Mouse (Mus musculus): ENCODE results near the gene Tmigd3. TPM values are rescaled to one million over a fixed set of nuclear protein-coding genes. Genes with fewer than 3 reads are reported as not detected.
"Not testable (repeated sequence)": the region's sequence is repeated elsewhere in the genome, so short reads cannot be mapped to it uniquely, and the experiment has no call there.

Gene Tmigd3
- polyA plus RNA-seq, 1 experiment: 1.1 TPM

GRCm38 (mm10) chr3:105907956-105908655 lies 37.4 kb downstream of the Tmigd3 start:
- TF ChIP-seq CTCF (IDR thresholded peaks at IDR 0.05; ENCODE audit: extremely low read depth, insufficient read depth, insufficient read length, insufficient replicate concordance): no peak
- TF ChIP-seq POLR2A (IDR thresholded peaks at IDR 0.05; ENCODE audit: low read depth, low read length): no peak
- peaks cover 11% of the 10 kb centered on the region for H3K4me1 ChIP-seq (ENCODE audit: control insufficient read depth, insufficient read depth, insufficient read length)

GRCm38 (mm10) chr3:105908976-105909375 lies 38.3 kb downstream of the Tmigd3 start:
- peaks cover 11% of the 10 kb centered on the region for H3K4me1 ChIP-seq (ENCODE audit: control insufficient read depth, insufficient read depth, insufficient read length)
- no peak overlapping the region for H3K27ac ChIP-seq (ENCODE audit: insufficient read depth, low read length)
- WGBS: 77% methylated on average over 4 of the region's 4 CpGs
- H3K36me3 ChIP-seq (ENCODE audit: control insufficient read depth, insufficient read depth, low read length): no peaks in the 10 kb centered on the region
- no peak overlapping the region for H3K4me3 ChIP-seq (ENCODE audit: extremely low read depth, insufficient read depth, insufficient read length)
- no peak for TF ChIP-seq POLR2A (IDR thresholded peaks at IDR 0.05; ENCODE audit: low read depth, low read length)
- TF ChIP-seq CTCF (IDR thresholded peaks at IDR 0.05; ENCODE audit: extremely low read depth, insufficient read depth, insufficient read length, insufficient replicate concordance): no peak
- no peak for DNase-seq (ENCODE audit: low read depth in 1 of 2, low spot score in 2 of 2)
- no peaks in the 10 kb centered on the region for H3K27me3 ChIP-seq (ENCODE audit: control insufficient read depth, insufficient read depth, low read length)

More at GRCm38 (mm10) chr3:105907956-105908655, 37.4 kb downstream of the Tmigd3 start:
- Histone ChIP-seq H3K36me3 (ENCODE audit: control insufficient read depth, insufficient read depth, low read length) (no peaks in the 10 kb centered on the region), H3K27ac (ENCODE audit: insufficient read depth, low read length) (no peak overlapping the region), H3K4me3 (ENCODE audit: extremely low read depth, insufficient read depth, insufficient read length) (no peak overlapping the region), H3K27me3 (ENCODE audit: control insufficient read depth, insufficient read depth, low read length) (no peaks in the 10 kb centered on the region)
- WGBS: 81% methylated on average over 9 of the region's 9 CpGs
- no peak for DNase-seq (ENCODE audit: low read depth in 1 of 2, low spot score in 2 of 2)

- peak overlapping the region; percentile 19; the same call in 1 of the 2 replicates for H3K4me3 ChIP-seq (ENCODE audit: extremely low read depth, insufficient read depth, insufficient read length)
- H3K4me1 ChIP-seq (ENCODE audit: control insufficient read depth, insufficient read depth, insufficient read length): peaks cover 11% of the 10 kb centered on the region
- peak in 1 of 2 experiments; percentile 56 for DNase-seq (ENCODE audit: low read depth in 1 of 2, low spot score in 2 of 2)
Measured at GRCm38 (mm10) chr3:105910519-105911190, 40.0 kb downstream of the Tmigd3 start.

GRCm38 (mm10) chr3:105912097-105912880 lies 41.6 kb downstream of the Tmigd3 start:
- H3K4me1 ChIP-seq (ENCODE audit: control insufficient read depth, insufficient read depth, insufficient read length): peaks cover 11% of the 10 kb centered on the region
- no peak for DNase-seq (ENCODE audit: low read depth in 1 of 2, low spot score in 2 of 2)
- WGBS: 74% methylated on average over 9 of the region's 9 CpGs
- H3K4me3 ChIP-seq (ENCODE audit: extremely low read depth, insufficient read depth, insufficient read length): no peak overlapping the region
- no peaks in the 10 kb centered on the region for H3K36me3 ChIP-seq (ENCODE audit: control insufficient read depth, insufficient read depth, low read length)
- no peak overlapping the region for H3K27ac ChIP-seq (ENCODE audit: insufficient read depth, low read length)
- TF ChIP-seq POLR2A (IDR thresholded peaks at IDR 0.05; ENCODE audit: low read depth, low read length): no peak
- TF ChIP-seq CTCF (IDR thresholded peaks at IDR 0.05; ENCODE audit: extremely low read depth, insufficient read depth, insufficient read length, insufficient replicate concordance): no peak
- no peaks in the 10 kb centered on the region for H3K27me3 ChIP-seq (ENCODE audit: control insufficient read depth, insufficient read depth, low read length)

More at GRCm38 (mm10) chr3:105910519-105911190, 40.0 kb downstream of the Tmigd3 start:
- Histone ChIP-seq H3K36me3 (ENCODE audit: control insufficient read depth, insufficient read depth, low read length) (no peaks in the 10 kb centered on the region), H3K27ac (ENCODE audit: insufficient read depth, low read length) (peak overlapping the region; percentile 71), H3K27me3 (ENCODE audit: control insufficient read depth, insufficient read depth, low read length) (no peaks in the 10 kb centered on the region)
- 12% methylated on average over 11 of the region's 11 CpGs for WGBS
- TF ChIP-seq CTCF (IDR thresholded peaks at IDR 0.05; ENCODE audit: extremely low read depth, insufficient read depth, insufficient read length, insufficient replicate concordance) (no peak), POLR2A (IDR thresholded peaks at IDR 0.05; ENCODE audit: low read depth, low read length) (no peak)

GRCm38 (mm10) chr3:105913839-105914681 lies 43.4 kb downstream of the Tmigd3 start:
- Histone ChIP-seq H3K36me3 (ENCODE audit: control insufficient read depth, insufficient read depth, low read length) (no peaks in the 10 kb centered on the region), H3K4me3 (ENCODE audit: extremely low read depth, insufficient read depth, insufficient read length) (no peak overlapping the region), H3K4me1 (ENCODE audit: control insufficient read depth, insufficient read depth, insufficient read length) (peaks cover 11% of the 10 kb centered on the region), H3K27me3 (ENCODE audit: control insufficient read depth, insufficient read depth, low read length) (no peaks in the 10 kb centered on the region), H3K27ac (ENCODE audit: insufficient read depth, low read length) (no peak overlapping the region)
- TF ChIP-seq POLR2A (IDR thresholded peaks at IDR 0.05; ENCODE audit: low read depth, low read length) (no peak), CTCF (IDR thresholded peaks at IDR 0.05; ENCODE audit: extremely low read depth, insufficient read depth, insufficient read length, insufficient replicate concordance) (no peak)
- no peak for DNase-seq (ENCODE audit: low read depth in 1 of 2, low spot score in 2 of 2)
- WGBS: 31% methylated on average over 10 of the region's 10 CpGs

- no peak for DNase-seq (ENCODE audit: low read depth in 1 of 2, low spot score in 2 of 2)
- Histone ChIP-seq H3K4me3 (ENCODE audit: extremely low read depth, insufficient read depth, insufficient read length) (no peak overlapping the region), H3K27me3 (ENCODE audit: control insufficient read depth, insufficient read depth, low read length) (no peaks in the 10 kb centered on the region), H3K4me1 (ENCODE audit: control insufficient read depth, insufficient read depth, insufficient read length) (peaks cover 6% of the 10 kb centered on the region), H3K36me3 (ENCODE audit: control insufficient read depth, insufficient read depth, low read length) (no peaks in the 10 kb centered on the region), H3K27ac (ENCODE audit: insufficient read depth, low read length) (no peak overlapping the region)
- TF ChIP-seq CTCF (IDR thresholded peaks at IDR 0.05; ENCODE audit: extremely low read depth, insufficient read depth, insufficient read length, insufficient replicate concordance): no peak
- no peak for TF ChIP-seq POLR2A (IDR thresholded peaks at IDR 0.05; ENCODE audit: low read depth, low read length)
- 66% methylated on average over 1 of the region's 1 CpGs for WGBS
Measured at GRCm38 (mm10) chr3:105915281-105915680, 44.6 kb downstream of the Tmigd3 start.

- not testable (repeated sequence) for DNase-seq (ENCODE audit: low read depth in 1 of 2, low spot score in 2 of 2); H3K4me3 ChIP-seq (ENCODE audit: extremely low read depth, insufficient read depth, insufficient read length); H3K4me1 ChIP-seq (ENCODE audit: control insufficient read depth, insufficient read depth, insufficient read length); H3K36me3 ChIP-seq (ENCODE audit: control insufficient read depth, insufficient read depth, low read length); H3K27me3 ChIP-seq (ENCODE audit: control insufficient read depth, insufficient read depth, low read length); H3K27ac ChIP-seq (ENCODE audit: insufficient read depth, low read length)
Measured at GRCm38 (mm10) chr3:105916455-105916854, 45.8 kb downstream of the Tmigd3 start.
